Mouse (Mus musculus): Measurements from ENCODE around the gene Rpf2. TPM values are rescaled to one million over a fixed set of nuclear protein-coding genes. Genes with fewer than 3 reads are reported as not detected.
A peak's percentile ranks its signal among the peaks of the same experiment; 100 is the strongest.

Gene Rpf2
- polyA plus RNA-seq, 1 experiment from 2014 or later = 67.4 TPM

GRCm38 (mm10) chr10:40249625-40250024, 2.8 kb upstream of the Rpf2 start:
- no peak overlapping the region for H3K4me3 ChIP-seq (replicated peaks)
- H3K9me3 ChIP-seq = no peaks in the 10 kb centered on the region
- H3K9ac ChIP-seq (replicated peaks) = no peak overlapping the region
- WGBS = 88% methylated on average over 9 of the region's 9 CpGs
- no peak for ATAC-seq (ENCODE audit: insufficient number of reproducible peaks, insufficient read depth, low FRiP score, low TSS enrichment, low read depth)
- no peaks in the 10 kb centered on the region for H3K27me3 ChIP-seq
- peaks cover 4% of the 10 kb centered on the region; the same call in 1 of the 2 replicates for H3K4me1 ChIP-seq (replicated peaks)
- no peak overlapping the region for H3K4me2 ChIP-seq
- no peak overlapping the region for H3K27ac ChIP-seq
- H3K36me3 ChIP-seq = peaks cover 68% of the 10 kb centered on the region

- H3K4me1 ChIP-seq (replicated peaks) = peaks cover 4% of the 10 kb centered on the region; the same call in 1 of the 2 replicates
- peak overlapping the region; percentile 44; the same call in 1 of the 2 replicates for H3K9ac ChIP-seq (replicated peaks)
- WGBS = 32% methylated on average over 11 of the region's 11 CpGs
- peak overlapping the region; percentile 47 for H3K27ac ChIP-seq
- no peak; the same call in 1 of the 2 replicates for ATAC-seq (ENCODE audit: insufficient number of reproducible peaks, insufficient read depth, low FRiP score, low TSS enrichment, low read depth)
- H3K4me3 ChIP-seq (replicated peaks) = peak overlapping the region; percentile 68
- H3K27me3 ChIP-seq = no peaks in the 10 kb centered on the region
- H3K4me2 ChIP-seq = peak overlapping the region; percentile 56
- peaks cover 67% of the 10 kb centered on the region for H3K36me3 ChIP-seq
- H3K9me3 ChIP-seq = no peaks in the 10 kb centered on the region
Measured at GRCm38 (mm10) chr10:40247166-40247716, 405 bp upstream of the Rpf2 start.

GRCm38 (mm10) chr10:40237826-40238225, 9.0 kb downstream of the Rpf2 start:
- Histone ChIP-seq H3K4me2 (no peak overlapping the region), H3K36me3 (peaks cover 88% of the 10 kb centered on the region), H3K27ac (no peak overlapping the region), H3K27me3 (no peaks in the 10 kb centered on the region), H3K9me3 (no peaks in the 10 kb centered on the region), H3K4me3 (replicated peaks) (no peak overlapping the region), H3K9ac (replicated peaks) (no peak overlapping the region), H3K4me1 (replicated peaks) (no peaks in the 10 kb centered on the region)
- WGBS = 92% methylated on average over 5 of the region's 5 CpGs
- ATAC-seq (ENCODE audit: insufficient number of reproducible peaks, insufficient read depth, low FRiP score, low TSS enrichment, low read depth) = no peak

GRCm38 (mm10) chr10:40233241-40233640, 13.6 kb downstream of the Rpf2 start:
- Histone ChIP-seq H3K4me3 (replicated peaks) (no peak overlapping the region), H3K4me2 (no peak overlapping the region), H3K36me3 (peaks cover 85% of the 10 kb centered on the region), H3K27me3 (no peaks in the 10 kb centered on the region), H3K9ac (replicated peaks) (no peak overlapping the region), H3K4me1 (replicated peaks) (no peaks in the 10 kb centered on the region), H3K9me3 (no peaks in the 10 kb centered on the region), H3K27ac (no peak overlapping the region)
- WGBS = 87% methylated on average over 3 of the region's 3 CpGs
- ATAC-seq (ENCODE audit: insufficient number of reproducible peaks, insufficient read depth, low FRiP score, low TSS enrichment, low read depth) = no peak

- H3K4me1 ChIP-seq (replicated peaks) = peaks cover 5% of the 10 kb centered on the region; the same call in 1 of the 2 replicates
- no peak for ATAC-seq (ENCODE audit: insufficient number of reproducible peaks, insufficient read depth, low FRiP score, low TSS enrichment, low read depth)
- WGBS = 87% methylated on average over 7 of the region's 7 CpGs
Measured at GRCm38 (mm10) chr10:40232442-40232841, 14.4 kb downstream of the Rpf2 start.

GRCm38 (mm10) chr10:40229725-40230124, 17.1 kb downstream of the Rpf2 start:
- Histone ChIP-seq H3K9ac (replicated peaks) (no peak overlapping the region), H3K4me1 (replicated peaks) (peaks cover 6% of the 10 kb centered on the region; the same call in 1 of the 2 replicates), H3K27ac (no peak overlapping the region), H3K9me3 (no peaks in the 10 kb centered on the region), H3K4me2 (no peak overlapping the region), H3K4me3 (replicated peaks) (no peak overlapping the region), H3K36me3 (peaks cover 86% of the 10 kb centered on the region), H3K27me3 (no peaks in the 10 kb centered on the region)
- 91% methylated on average over 1 of the region's 1 CpGs for WGBS
- no peak for ATAC-seq (ENCODE audit: insufficient number of reproducible peaks, insufficient read depth, low FRiP score, low TSS enrichment, low read depth)

More at GRCm38 (mm10) chr10:40232442-40232841, 14.4 kb downstream of the Rpf2 start:
- Histone ChIP-seq H3K4me2 (no peak overlapping the region), H3K9ac (replicated peaks) (no peak overlapping the region; the same call in 1 of the 2 replicates), H3K9me3 (no peaks in the 10 kb centered on the region), H3K36me3 (peaks cover 83% of the 10 kb centered on the region), H3K27me3 (no peaks in the 10 kb centered on the region), H3K27ac (no peak overlapping the region), H3K4me3 (replicated peaks) (no peak overlapping the region)

- H3K9me3 ChIP-seq = no peaks in the 10 kb centered on the region
- peak overlapping the region; percentile 84 for H3K27ac ChIP-seq
- no peaks in the 10 kb centered on the region for H3K27me3 ChIP-seq
- H3K36me3 ChIP-seq = peaks cover 87% of the 10 kb centered on the region
- no peak overlapping the region for H3K4me2 ChIP-seq
- H3K4me3 ChIP-seq (replicated peaks) = no peak overlapping the region
- H3K9ac ChIP-seq (replicated peaks) = no peak overlapping the region
- peak; percentile 59; the same call in 1 of the 2 replicates for ATAC-seq (ENCODE audit: insufficient number of reproducible peaks, insufficient read depth, low FRiP score, low TSS enrichment, low read depth)
- peaks cover 6% of the 10 kb centered on the region; the same call in 1 of the 2 replicates for H3K4me1 ChIP-seq (replicated peaks)
- WGBS = 47% methylated on average over 4 of the region's 4 CpGs
Measured at GRCm38 (mm10) chr10:40227660-40228303, 19.1 kb downstream of the Rpf2 start.

- H3K27ac ChIP-seq = no peak overlapping the region
- 0 out of 2 replicates have a peak, but pooled peaks cover 10% of the 10 kb centered on the region for H3K9me3 ChIP-seq
- no peak for ATAC-seq (ENCODE audit: insufficient number of reproducible peaks, insufficient read depth, low FRiP score, low TSS enrichment, low read depth)
- peaks cover 27% of the 10 kb centered on the region for H3K36me3 ChIP-seq
- no peaks in the 10 kb centered on the region for H3K4me1 ChIP-seq (replicated peaks)
- no peaks in the 10 kb centered on the region for H3K27me3 ChIP-seq
- H3K4me2 ChIP-seq = no peak overlapping the region
- H3K9ac ChIP-seq (replicated peaks) = no peak overlapping the region
- WGBS = 80% methylated on average over 3 of the region's 3 CpGs
- H3K4me3 ChIP-seq (replicated peaks) = no peak overlapping the region
Measured at GRCm38 (mm10) chr10:40218874-40219273, 28.0 kb downstream of the Rpf2 start.

GRCm38 (mm10) chr10:40212443-40213169, 34.2 kb downstream of the Rpf2 start:
- H3K27me3 ChIP-seq = no peaks in the 10 kb centered on the region
- no peak overlapping the region for H3K4me3 ChIP-seq (replicated peaks)
- H3K9me3 ChIP-seq = no peaks in the 10 kb centered on the region
- no peak overlapping the region for H3K4me2 ChIP-seq
- no peak overlapping the region for H3K9ac ChIP-seq (replicated peaks)
- WGBS = 36% methylated on average over 13 of the region's 13 CpGs
- no peak overlapping the region for H3K27ac ChIP-seq
- ATAC-seq (ENCODE audit: insufficient number of reproducible peaks, insufficient read depth, low FRiP score, low TSS enrichment, low read depth) = peak; percentile 78
- no peaks in the 10 kb centered on the region for H3K4me1 ChIP-seq (replicated peaks)
- no peaks in the 10 kb centered on the region for H3K36me3 ChIP-seq

GRCm38 (mm10) chr10:40195001-40195400, 51.8 kb downstream of the Rpf2 start:
- no peak for ATAC-seq (ENCODE audit: insufficient number of reproducible peaks, insufficient read depth, low FRiP score, low TSS enrichment, low read depth)
- H3K27me3 ChIP-seq = peaks cover 3% of the 10 kb centered on the region; the same call in 1 of the 2 replicates
- 55% methylated on average over 6 of the region's 6 CpGs for WGBS
- peaks cover 37% of the 10 kb centered on the region for H3K4me1 ChIP-seq (replicated peaks)
- no peaks in the 10 kb centered on the region for H3K36me3 ChIP-seq
- no peak overlapping the region for H3K4me2 ChIP-seq
- H3K9ac ChIP-seq (replicated peaks) = no peak overlapping the region
- H3K4me3 ChIP-seq (replicated peaks) = no peak overlapping the region
- H3K9me3 ChIP-seq = no peaks in the 10 kb centered on the region
- no peak overlapping the region for H3K27ac ChIP-seq
